Mouse (Mus musculus) liver, postnatal 0 days (tissue): ENCODE data around the gene Dsn1. TPM values are rescaled to one million over a fixed set of nuclear protein-coding genes. Genes with fewer than 3 reads are reported as not detected.

ENCODE experiments used
- ATAC-seq: fragments of 200-750 bp; cut with Nextera tagmentation; 2 replicates; pipeline ENCODE4 v1.8.0; 2017; ENCODE audit warnings: mild to moderate bottlenecking, moderate library complexity
- DNase-seq: peaks from one replicate; pipeline ENCODE4 v3.0.0-alpha.2; 2016
- H3K27ac ChIP-seq: fragments of 300-500 bp; sonication (generic); 2 replicates; pipeline ENCODE4 v1.5.1; 2014; ENCODE audit warnings: antibody characterized with exemption, moderate library complexity, mild to moderate bottlenecking, low read depth
- H3K27me3 ChIP-seq: fragments of 300-500 bp; sonication (generic); 2 replicates; pipeline ENCODE4 v1.6.1; 2014; ENCODE audit warnings: low read length, control low read depth, mixed read lengths; ENCODE audit not compliant: insufficient read depth
- H3K36me3 ChIP-seq: fragments of 300-500 bp; sonication (generic); replicated peaks from 2 replicates; pipeline ENCODE4 v1.6.1; 2014; ENCODE audit warnings: mild to moderate bottlenecking, control low read depth, low read length, moderate library complexity, mixed read lengths; ENCODE audit not compliant: insufficient read depth
- H3K4me1 ChIP-seq: fragments of 300-500 bp; sonication (generic); 2 replicates; pipeline ENCODE4 v1.6.1; 2014; ENCODE audit warnings: antibody characterized with exemption, mild to moderate bottlenecking, control low read depth; ENCODE audit not compliant: insufficient read depth
- H3K4me2 ChIP-seq: fragments of 300-500 bp; sonication (generic); 2 replicates; pipeline ENCODE4 v1.6.1; 2014; ENCODE audit warnings: low read depth, mild to moderate bottlenecking, low read length, moderate library complexity, mixed read lengths
- H3K4me3 ChIP-seq: fragments of 300-500 bp; sonication (generic); 2 replicates; pipeline ENCODE4 v1.5.1; 2014; ENCODE audit warnings: low read depth, low read length
- H3K9ac ChIP-seq: fragments of 300-500 bp; sonication (generic); replicated peaks from 2 replicates; pipeline ENCODE4 v1.6.1; 2014; ENCODE audit warnings: mild to moderate bottlenecking, moderate library complexity
- H3K9me3 ChIP-seq: fragments of 300-500 bp; sonication (generic); 2 replicates; pipeline ENCODE4 v1.6.1; 2016; ENCODE audit warnings: mild to moderate bottlenecking, control low read depth, low read length, mixed read lengths
- CTCF ChIP-seq: sonication (generic); IDR thresholded peaks from 2 replicates; pipeline ENCODE4 v1.5.1; 2016; ENCODE audit warnings: antibody characterized with exemption, low read depth
- EP300 ChIP-seq: IDR thresholded peaks from 2 replicates; pipeline ENCODE4 v1.6.1; 2016; ENCODE audit warnings: antibody characterized with exemption, low read depth, mild to moderate bottlenecking
- WGBS: fragments of 180-500 bp; shearing (Covaris S2); extraction: QIAGEN DNeasy Blood & Tissue Kit; methylation state at CpG from one replicate; pipeline ENCODE4 v1.1.7; 2014; ENCODE audit not compliant: insufficient replicate concordance; 5-methylcytosine and 5-hydroxymethylcytosine counted together
- polyA plus RNA-seq: library from polyadenylated mRNA; unstranded; fragments of >200 nt; fragmentation: Nextera tagmentation; extraction: Ambion mirVana; gene quantifications from 2 replicates; pipeline ENCODE4 v1.2.1, GENCODE M21; 2015

Dsn1 gene
- polyA plus RNA-seq, 1 experiment from 2014 or later: 14.0 TPM

- TF ChIP-seq EP300 (no peak), CTCF (no peak)
- WGBS: 87% methylated on average over 7 of the region's 7 CpGs
These were observed 28.4 kb upstream of the Dsn1 start for GRCm38 (mm10) chr2:157035371-157035770.

GRCm38 (mm10) chr2:157030804-157031203 lies 23.9 kb upstream of the Dsn1 start:
- Histone ChIP-seq H3K27ac (no peak overlapping the region), H3K9ac (no peak overlapping the region), H3K27me3 (no peaks in the 10 kb centered on the region), H3K4me2 (no peak overlapping the region), H3K9me3 (no peaks in the 10 kb centered on the region), H3K36me3 (peaks cover 11% of the 10 kb centered on the region), H3K4me1 (peaks cover 19% of the 10 kb centered on the region), H3K4me3 (no peak overlapping the region)
- ATAC-seq (peak; percentile 47), DNase-seq (peak; percentile 92)
- TF ChIP-seq CTCF: peak; percentile 97
- no peak for TF ChIP-seq EP300
- 35% methylated on average over 9 of the region's 9 CpGs for WGBS

More at GRCm38 (mm10) chr2:157035371-157035770, 28.4 kb upstream of the Dsn1 start:
- peaks cover 9% of the 10 kb centered on the region for H3K36me3 ChIP-seq
- H3K9me3 ChIP-seq: no peaks in the 10 kb centered on the region
- H3K4me3 ChIP-seq: no peak overlapping the region
- H3K4me1 ChIP-seq: no peaks in the 10 kb centered on the region
- no peak overlapping the region for H3K27ac ChIP-seq
- H3K9ac ChIP-seq: no peak overlapping the region
- DNase-seq (no peak), ATAC-seq (no peak)
- no peak overlapping the region for H3K4me2 ChIP-seq
- H3K27me3 ChIP-seq: no peaks in the 10 kb centered on the region

DNA sequence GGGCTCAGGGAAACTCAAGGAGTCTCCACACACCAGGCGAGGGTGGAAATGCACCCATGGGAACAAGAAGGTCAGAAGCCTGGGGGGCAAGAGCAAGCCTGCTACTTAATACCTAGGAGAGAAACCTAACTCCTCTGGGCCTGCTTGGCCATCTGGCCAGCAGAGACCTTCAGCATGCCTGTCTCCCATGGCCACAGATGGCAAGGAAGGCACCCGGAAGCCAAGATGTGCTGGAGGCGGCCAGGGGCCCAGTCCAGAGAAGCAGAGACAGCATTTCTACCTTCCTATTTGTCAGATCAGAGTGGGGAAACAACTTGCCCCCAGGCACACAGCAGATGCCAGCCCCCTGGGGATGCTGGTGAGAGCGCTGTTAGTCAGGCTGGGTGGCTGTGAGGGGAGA lies 21.3 kb upstream of the Dsn1 start:
- Histone ChIP-seq H3K9me3 (peaks cover 4% of the 10 kb centered on the region; the same call in 1 of the 2 replicates), H3K9ac (peak overlapping the region; percentile 48; the same call in 1 of the 2 replicates), H3K36me3 (peaks cover 25% of the 10 kb centered on the region), H3K4me2 (peak overlapping the region; percentile 72), H3K4me1 (peaks cover 19% of the 10 kb centered on the region), H3K4me3 (no peak overlapping the region), H3K27ac (peak overlapping the region; percentile 76), H3K27me3 (no peaks in the 10 kb centered on the region)
- no peak for DNase-seq
- 79% methylated on average over 4 of the region's 4 CpGs for WGBS
- ATAC-seq: no peak
- TF ChIP-seq EP300: no peak
- no peak for TF ChIP-seq CTCF

DNA sequence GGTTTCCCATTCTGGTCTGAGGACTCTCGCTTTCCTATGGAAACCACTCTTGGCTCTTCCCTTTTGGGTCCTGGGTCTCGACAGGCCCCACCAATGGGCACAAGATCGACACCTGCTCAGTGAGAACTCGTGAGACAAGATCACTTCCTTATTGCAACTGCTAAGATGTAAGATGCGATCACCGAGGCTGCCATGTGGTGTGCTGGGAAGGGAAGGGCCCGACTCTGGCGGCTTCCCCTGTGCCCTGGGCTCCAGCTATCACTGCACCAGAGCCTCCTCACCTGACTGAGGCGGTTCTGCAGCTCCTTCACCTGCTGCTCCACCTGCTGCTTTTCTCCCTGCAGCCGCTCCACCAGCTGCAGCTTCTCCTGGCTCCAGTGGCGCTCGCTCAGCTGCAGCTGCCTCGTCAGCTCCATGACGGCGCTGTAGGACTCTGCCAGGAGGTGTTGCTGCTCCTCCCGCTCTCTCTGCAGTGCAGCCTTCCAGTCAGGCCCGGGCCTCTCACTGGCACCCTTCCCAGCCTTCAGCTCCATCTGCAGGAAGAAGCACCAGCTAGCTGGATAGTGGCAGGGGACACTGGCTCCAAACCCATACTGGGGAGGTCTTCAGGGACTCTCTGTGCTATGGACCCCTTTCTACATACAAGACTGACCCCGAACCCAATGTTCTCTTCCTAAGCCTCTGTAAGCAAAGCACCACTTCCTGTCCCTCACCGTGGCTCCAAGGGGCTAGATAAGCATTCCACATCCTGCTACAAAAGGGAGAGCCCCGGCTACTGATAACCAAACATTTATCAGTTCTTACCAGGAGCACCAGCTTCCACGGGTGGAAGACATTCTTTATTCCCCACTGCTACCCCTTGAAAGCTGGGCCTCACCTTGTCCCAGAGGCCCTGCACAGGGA lies 20.4 kb upstream of the Dsn1 start:
- Histone ChIP-seq H3K4me2 (peak overlapping the region; percentile 72), H3K4me1 (peaks cover 19% of the 10 kb centered on the region), H3K27ac (peak overlapping the region; percentile 76), H3K9me3 (peaks cover 4% of the 10 kb centered on the region; the same call in 1 of the 2 replicates), H3K4me3 (peak overlapping the region; percentile 40), H3K36me3 (peaks cover 30% of the 10 kb centered on the region), H3K27me3 (no peaks in the 10 kb centered on the region), H3K9ac (peak overlapping the region; percentile 48)
- ATAC-seq (peak; percentile 82), DNase-seq (peak; percentile 63)
- TF ChIP-seq EP300 (peak; percentile 88), CTCF (peak; percentile 34)
- 41% methylated on average over 21 of the region's 21 CpGs for WGBS

GRCm38 (mm10) chr2:157021156-157021555 lies 14.2 kb upstream of the Dsn1 start:
- H3K9me3 ChIP-seq: peaks cover 4% of the 10 kb centered on the region; the same call in 1 of the 2 replicates
- ATAC-seq (no peak), DNase-seq (no peak)
- H3K4me2 ChIP-seq: no peak overlapping the region
- no peaks in the 10 kb centered on the region for H3K27me3 ChIP-seq
- no peak overlapping the region for H3K4me3 ChIP-seq
- 94% methylated on average over 16 of the region's 16 CpGs for WGBS
- no peak for TF ChIP-seq EP300
- TF ChIP-seq CTCF: no peak
- peaks cover 4% of the 10 kb centered on the region; the same call in 1 of the 2 replicates for H3K4me1 ChIP-seq
- peaks cover 68% of the 10 kb centered on the region for H3K36me3 ChIP-seq
- H3K9ac ChIP-seq: no peak overlapping the region
- H3K27ac ChIP-seq: no peak overlapping the region

GRCm38 (mm10) chr2:157019228-157019627 lies 12.3 kb upstream of the Dsn1 start:
- no peaks in the 10 kb centered on the region for H3K9me3 ChIP-seq
- peaks cover 13% of the 10 kb centered on the region; the same call in 1 of the 2 replicates for H3K4me1 ChIP-seq
- no peak overlapping the region for H3K4me2 ChIP-seq
- no peak for ATAC-seq
- no peak overlapping the region for H3K9ac ChIP-seq
- WGBS: 82% methylated on average over 4 of the region's 4 CpGs
- DNase-seq: no peak
- TF ChIP-seq CTCF: no peak
- no peak for TF ChIP-seq EP300
- H3K27me3 ChIP-seq: no peaks in the 10 kb centered on the region
- no peak overlapping the region for H3K4me3 ChIP-seq
- H3K36me3 ChIP-seq: peaks cover 59% of the 10 kb centered on the region
- H3K27ac ChIP-seq: no peak overlapping the region
